Mouse (Mus musculus) testis, adult 2 months (tissue): ENCODE measurements around the gene Igfbp1.

Source experiments
- CTCF ChIP-seq: fragments of 200-500 bp; IDR thresholded peaks from 2 replicates; pipeline ENCODE4 v1.5.1; 2012; ENCODE audit warnings: low read depth, mild to moderate bottlenecking, inconsistent platforms, low read length, moderate library complexity; ENCODE audit not compliant: control insufficient read depth, insufficient read depth, insufficient replicate concordance
- POLR2A ChIP-seq: fragments of 200-500 bp; IDR thresholded peaks from 2 replicates; pipeline ENCODE4 v1.6.1; 2012; ENCODE audit warnings: low read depth, mild to moderate bottlenecking, inconsistent platforms, low read length, moderate library complexity; ENCODE audit not compliant: control insufficient read depth

- TF ChIP-seq CTCF (no peak), POLR2A (no peak)
Measured at GRCm38 (mm10) chr11:7202206-7202605, 4.6 kb downstream of the Igfbp1 start.
